Mouse (Mus musculus): Measurements from ENCODE around the gene Nfe2. TPM values are rescaled to one million over a fixed set of nuclear protein-coding genes. Genes with fewer than 3 reads are reported as not detected.

The Nfe2 gene
- 2.1 and 3.4 TPM in 2 replicates for polyA plus RNA-seq (2016; fragmentation: Nextera tagmentation; extraction: Ambion mirVana)

DNA sequence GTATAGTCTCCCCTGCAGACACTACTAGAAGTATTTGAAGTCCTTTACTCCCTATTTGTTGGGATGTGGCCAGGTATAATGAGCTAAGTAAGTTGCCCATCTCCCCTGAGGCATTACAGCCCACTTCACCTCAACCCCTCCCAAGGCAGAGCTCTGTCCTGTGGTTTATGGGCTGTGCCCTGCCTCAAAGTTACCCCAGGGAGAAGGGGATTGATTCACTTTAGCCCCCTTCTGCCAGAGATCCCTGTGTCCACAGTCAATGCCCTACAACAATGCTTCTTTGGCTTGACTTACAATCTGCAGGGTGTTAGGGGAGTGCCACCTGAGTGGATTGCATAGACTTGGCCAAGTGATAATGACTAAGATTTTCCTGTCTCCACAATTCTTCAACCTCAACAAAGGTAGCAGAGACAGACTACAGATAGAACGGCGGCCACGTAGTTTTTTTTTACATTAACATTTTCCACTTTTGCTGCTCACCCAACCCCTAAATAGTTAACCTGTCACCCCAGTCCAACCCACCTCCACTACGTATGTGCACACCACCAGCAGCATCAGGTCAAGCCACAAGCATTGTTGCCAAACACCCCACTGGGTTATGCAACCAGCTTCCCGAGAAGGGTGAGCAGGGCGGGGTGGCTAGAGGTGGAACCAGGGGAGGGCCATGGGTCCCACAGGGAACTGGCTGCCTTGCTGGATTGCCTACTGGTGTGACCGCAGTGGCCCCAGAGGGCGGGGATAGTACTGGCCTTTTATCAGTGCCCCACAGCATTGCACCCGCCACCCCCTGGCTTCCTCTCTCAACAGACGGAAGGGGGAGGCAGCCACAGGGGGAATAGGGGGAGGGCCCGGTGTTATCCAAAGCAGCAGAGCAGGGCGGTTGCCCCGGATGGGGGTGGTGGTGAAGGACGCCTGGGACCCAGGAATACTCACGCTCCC is at the start of gene Nfe2:
Nfe2 (minus strand) TSS at position 614 of the 939 bp plus-strand sequence.
- Histone ChIP-seq H3K4me3 (replicated peaks) (no peak within 1 kb of the TSS), H3K27me3 (peaks cover 29% of the 10 kb centered on the region), H3K27ac (no peak within 1 kb of the TSS), H3K4me1 (peaks cover 14% of the 10 kb centered on the region), H3K9me3 (no peaks in the 10 kb centered on the region), H3K9ac (no peak within 1 kb of the TSS), H3K4me2 (no peak within 1 kb of the TSS), H3K36me3 (replicated peaks) (no peaks in the 10 kb centered on the region)
- no peak; the same call in 1 of the 2 replicates for ATAC-seq (ENCODE audit: low FRiP score)
- 15% methylated on average over 15 of the region's 15 CpGs for WGBS

DNA sequence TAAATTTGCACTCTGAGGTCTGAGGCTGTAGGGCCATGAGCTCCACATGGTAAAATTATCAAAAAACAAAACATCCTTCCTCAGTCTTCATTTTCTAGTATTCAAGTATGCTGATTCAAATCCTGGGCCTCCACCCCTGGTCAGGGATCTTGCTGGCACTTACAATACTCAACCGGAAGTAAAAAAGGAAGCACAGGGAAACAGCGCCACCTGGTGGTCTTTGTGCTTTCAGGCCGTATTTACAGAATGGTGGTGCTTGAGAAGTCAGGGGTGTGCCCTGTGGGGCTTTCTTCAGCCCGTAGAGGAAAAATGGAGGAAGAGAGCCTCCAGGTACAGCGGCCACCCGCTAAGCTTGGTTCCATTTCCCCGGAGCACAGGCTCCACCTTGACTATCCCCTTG is 48.9 kb upstream of the Nfe2 start:
- H3K9ac ChIP-seq = no peak overlapping the region

GRCm38 (mm10) chr15:103305792-103306645 is 47.8 kb upstream of the Nfe2 start:
- Histone ChIP-seq H3K9ac (peak overlapping the region; percentile 65), H3K36me3 (replicated peaks) (no peaks in the 10 kb centered on the region), H3K27me3 (peaks cover 25% of the 10 kb centered on the region), H3K4me3 (replicated peaks) (peak overlapping the region; percentile 44), H3K4me2 (peak overlapping the region; percentile 73), H3K4me1 (peaks cover 63% of the 10 kb centered on the region), H3K27ac (peak overlapping the region; percentile 98), H3K9me3 (no peaks in the 10 kb centered on the region)
- 38% methylated on average over 8 of the region's 8 CpGs for WGBS
- no peak for ATAC-seq (ENCODE audit: low FRiP score)

More for the DNA sequence above, 48.9 kb upstream of the Nfe2 start:
- H3K4me2 ChIP-seq = peak overlapping the region; percentile 4; the same call in 1 of the 2 replicates
- peaks cover 52% of the 10 kb centered on the region for H3K4me1 ChIP-seq
- no peak for ATAC-seq (ENCODE audit: low FRiP score)
- H3K9me3 ChIP-seq = no peaks in the 10 kb centered on the region
- H3K27ac ChIP-seq = peak overlapping the region; percentile 66
- 1% methylated on average over 7 of the region's 7 CpGs for WGBS
- no peak overlapping the region for H3K4me3 ChIP-seq (replicated peaks)
- H3K36me3 ChIP-seq (replicated peaks) = no peaks in the 10 kb centered on the region
- H3K27me3 ChIP-seq = peaks cover 25% of the 10 kb centered on the region

DNA sequence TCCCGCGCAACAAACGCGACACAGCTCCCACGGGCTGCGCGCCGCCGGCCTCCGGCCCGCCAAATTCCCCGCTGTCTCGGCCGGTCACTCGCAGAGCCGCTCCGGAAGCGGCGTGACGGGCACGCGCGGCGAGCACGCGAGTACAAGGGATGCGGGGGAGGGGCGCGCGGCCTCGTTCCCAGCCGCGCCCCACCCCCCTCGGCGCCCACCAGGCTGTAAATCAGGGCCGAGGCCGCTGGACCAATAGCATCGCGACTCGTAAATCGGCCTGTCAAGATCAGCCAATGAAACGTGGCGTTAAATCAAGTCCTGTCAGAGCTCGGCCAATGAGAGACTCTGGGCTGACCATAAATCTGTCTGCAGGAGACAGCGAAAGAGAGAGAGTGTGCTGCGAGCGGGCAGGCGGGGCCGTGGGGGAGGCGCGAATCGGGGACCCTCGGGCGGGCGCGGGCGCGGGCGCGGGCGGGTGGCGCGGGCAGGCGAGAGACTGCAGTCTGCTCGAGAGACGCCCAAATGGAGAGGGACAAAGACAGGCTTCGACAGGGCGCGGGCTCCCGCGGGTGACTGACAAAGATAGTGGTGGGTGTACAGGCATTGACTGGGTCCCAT is 47.0 kb upstream of the Nfe2 start:
- H3K27ac ChIP-seq = peak overlapping the region; percentile 99
- peaks cover 72% of the 10 kb centered on the region for H3K4me1 ChIP-seq
- H3K9ac ChIP-seq = peak overlapping the region; percentile 81
- H3K36me3 ChIP-seq (replicated peaks) = no peaks in the 10 kb centered on the region
- peak; percentile 94 for ATAC-seq (ENCODE audit: low FRiP score)
- H3K4me3 ChIP-seq (replicated peaks) = peak overlapping the region; percentile 44
- WGBS = under 1% methylated on average over 69 of the region's 71 CpGs
- H3K4me2 ChIP-seq = peak overlapping the region; percentile 73
- peaks cover 23% of the 10 kb centered on the region for H3K27me3 ChIP-seq
- H3K9me3 ChIP-seq = no peaks in the 10 kb centered on the region

DNA sequence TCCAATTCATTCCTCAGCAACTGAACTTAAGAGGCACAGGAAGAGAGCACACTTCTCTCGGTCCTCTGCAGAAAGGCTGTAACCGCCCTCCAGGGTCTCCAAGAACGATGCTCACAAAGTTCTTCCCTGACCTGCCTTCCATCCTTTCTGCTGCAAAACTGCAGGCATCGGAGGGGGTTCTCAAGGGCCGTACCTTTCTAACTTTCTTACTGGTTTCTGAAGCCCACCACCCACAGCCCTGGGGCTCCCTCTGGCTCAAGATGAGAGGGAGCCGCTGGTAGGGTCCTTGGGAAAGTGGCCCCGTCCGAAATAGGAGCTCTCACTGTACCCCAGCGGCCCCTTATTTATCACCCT is 46.4 kb upstream of the Nfe2 start:
- H3K4me1 ChIP-seq = peaks cover 77% of the 10 kb centered on the region
- 2% methylated on average over 9 of the region's 9 CpGs for WGBS
- H3K9ac ChIP-seq = peak overlapping the region; percentile 81
- H3K9me3 ChIP-seq = no peaks in the 10 kb centered on the region
- H3K36me3 ChIP-seq (replicated peaks) = no peaks in the 10 kb centered on the region
- peak; percentile 4 for ATAC-seq (ENCODE audit: low FRiP score)
- peak overlapping the region; percentile 99 for H3K27ac ChIP-seq
- H3K27me3 ChIP-seq = peaks cover 18% of the 10 kb centered on the region
- peak overlapping the region; percentile 73 for H3K4me2 ChIP-seq
- peak overlapping the region; percentile 44 for H3K4me3 ChIP-seq (replicated peaks)

DNA sequence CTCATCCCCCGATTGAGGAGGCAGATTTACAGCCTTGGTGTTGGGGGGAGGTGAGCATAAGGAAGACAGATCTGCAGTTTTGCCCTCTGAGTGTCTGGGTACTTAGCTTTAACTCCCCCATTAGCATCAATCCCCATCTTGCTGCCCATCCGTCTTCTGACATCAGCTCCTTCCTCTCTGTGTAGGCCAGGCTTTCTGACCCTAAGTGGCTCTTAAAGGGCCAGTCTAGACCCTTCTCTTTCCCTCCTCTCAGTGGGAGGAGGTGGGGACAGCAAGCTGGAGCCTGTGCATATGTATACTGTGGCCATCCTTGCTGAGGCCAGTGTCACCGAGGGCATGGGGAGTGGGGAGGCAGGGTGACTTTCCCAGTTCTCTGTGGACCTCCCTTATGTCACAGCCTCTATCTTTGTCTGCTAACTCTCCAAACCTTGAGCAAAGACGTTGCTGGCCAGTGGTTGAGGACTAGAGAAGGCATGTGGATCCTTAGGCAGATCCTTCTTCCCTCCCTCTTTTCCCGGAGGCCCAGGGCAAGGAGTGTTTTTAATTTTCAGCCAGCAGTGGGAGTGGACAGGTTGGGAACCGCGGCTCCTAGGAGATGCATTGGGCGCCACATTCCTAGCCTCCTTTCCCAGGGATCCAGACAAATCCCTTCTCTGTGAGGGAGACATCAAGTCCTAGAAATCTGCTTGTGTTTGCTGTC is 45.9 kb upstream of the Nfe2 start:
- peaks cover 82% of the 10 kb centered on the region for H3K4me1 ChIP-seq
- H3K4me3 ChIP-seq (replicated peaks) = peak overlapping the region; percentile 44
- peak overlapping the region; percentile 99 for H3K27ac ChIP-seq
- H3K36me3 ChIP-seq (replicated peaks) = no peaks in the 10 kb centered on the region
- H3K27me3 ChIP-seq = peaks cover 13% of the 10 kb centered on the region
- 13% methylated on average over 8 of the region's 8 CpGs for WGBS
- ATAC-seq (ENCODE audit: low FRiP score) = no peak
- H3K9me3 ChIP-seq = no peaks in the 10 kb centered on the region
- peak overlapping the region; percentile 81 for H3K9ac ChIP-seq
- H3K4me2 ChIP-seq = peak overlapping the region; percentile 73

DNA sequence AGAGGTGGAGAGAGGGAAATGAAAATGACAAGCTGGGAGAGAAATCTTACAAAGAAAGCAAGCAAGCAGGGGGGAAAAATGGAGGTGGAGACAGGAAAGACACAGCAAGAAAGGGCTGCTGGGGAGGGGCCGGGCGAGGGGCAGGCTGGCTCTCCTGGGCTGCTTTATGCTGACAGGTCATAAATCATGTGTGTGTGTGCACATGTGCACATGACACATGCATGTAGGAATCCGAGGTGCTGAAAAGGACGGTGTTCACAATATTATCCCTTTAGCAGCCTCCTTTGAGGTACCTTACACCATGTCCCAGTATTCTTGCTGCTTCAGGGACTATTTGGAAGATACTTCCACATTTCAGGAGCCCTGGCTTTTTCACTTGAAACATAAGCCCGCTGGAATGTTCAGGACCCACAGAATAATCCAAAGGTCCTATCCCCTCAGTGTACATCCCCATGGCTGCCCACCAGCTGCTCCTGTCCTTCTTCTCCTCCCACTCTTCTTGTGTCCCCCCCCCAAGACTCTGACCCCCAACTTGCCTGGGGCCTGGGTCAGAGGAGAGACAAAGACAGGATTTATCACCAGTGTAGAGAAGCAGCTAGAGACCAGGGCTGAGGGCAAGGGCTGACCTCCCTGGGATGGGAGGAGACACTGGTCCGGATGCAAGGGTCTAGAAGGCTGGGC is 44.3 kb upstream of the Nfe2 start:
- ATAC-seq (ENCODE audit: low FRiP score) = no peak
- H3K4me3 ChIP-seq (replicated peaks) = no peak overlapping the region
- peaks cover 90% of the 10 kb centered on the region for H3K4me1 ChIP-seq
- 50% methylated on average over 6 of the region's 6 CpGs for WGBS
- H3K27me3 ChIP-seq = no peaks in the 10 kb centered on the region
- H3K36me3 ChIP-seq (replicated peaks) = peaks cover 6% of the 10 kb centered on the region; the same call in 1 of the 2 replicates
- H3K27ac ChIP-seq = peak overlapping the region; percentile 99
- H3K4me2 ChIP-seq = no peak overlapping the region
- 0 out of 2 replicates have a peak overlapping the region, but pooled peaks have one; percentile 48 for H3K9ac ChIP-seq
- H3K9me3 ChIP-seq = no peaks in the 10 kb centered on the region

DNA sequence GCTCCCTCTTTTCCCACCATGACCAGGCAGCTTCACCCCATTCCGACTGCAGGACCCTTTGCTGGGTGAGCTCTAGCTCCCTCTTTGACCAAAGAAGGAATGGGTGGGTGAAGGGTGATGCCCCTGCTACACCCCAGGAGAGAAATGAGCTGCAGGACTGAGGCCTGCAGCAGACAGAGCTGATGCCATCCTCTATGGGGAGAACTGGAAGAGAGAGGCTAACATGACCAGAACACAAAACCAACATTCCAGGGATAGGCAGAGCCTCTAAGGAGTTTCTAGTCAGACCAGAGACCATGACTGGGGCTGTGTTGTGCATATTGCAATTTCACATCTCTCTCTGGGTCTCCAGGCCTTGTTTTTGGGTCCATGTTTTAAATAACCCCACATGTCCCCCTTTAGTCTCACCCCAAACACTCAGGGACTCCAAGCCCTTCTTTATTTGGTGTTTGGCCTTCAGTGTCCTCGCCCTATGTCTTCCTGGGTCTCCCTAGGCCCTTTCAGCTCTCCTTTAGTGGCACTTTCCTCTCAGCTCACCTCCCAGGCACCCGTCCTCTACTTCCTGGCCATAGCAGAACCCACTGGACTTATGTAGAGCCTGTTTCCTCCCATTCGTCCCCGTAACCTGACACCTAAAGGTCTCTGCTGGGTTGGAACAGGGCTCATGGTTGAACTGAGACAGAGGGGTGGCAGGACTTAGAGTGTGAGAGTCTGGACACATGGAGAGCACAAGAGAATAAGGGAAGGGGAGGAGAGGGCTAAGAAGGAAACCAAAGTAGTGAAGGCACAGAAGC is 43.5 kb upstream of the Nfe2 start:
- H3K4me2 ChIP-seq = peak overlapping the region; percentile 50; the same call in 1 of the 2 replicates
- ATAC-seq (ENCODE audit: low FRiP score) = no peak
- H3K27ac ChIP-seq = peak overlapping the region; percentile 99
- H3K4me3 ChIP-seq (replicated peaks) = no peak overlapping the region
- no peaks in the 10 kb centered on the region for H3K27me3 ChIP-seq
- peak overlapping the region; percentile 48; the same call in 1 of the 2 replicates for H3K9ac ChIP-seq
- peaks cover 11% of the 10 kb centered on the region; the same call in 1 of the 2 replicates for H3K36me3 ChIP-seq (replicated peaks)
- no peaks in the 10 kb centered on the region for H3K9me3 ChIP-seq
- 25% methylated on average over 5 of the region's 5 CpGs for WGBS
- peaks cover 92% of the 10 kb centered on the region for H3K4me1 ChIP-seq

GRCm38 (mm10) chr15:103301046-103301445 is 42.8 kb upstream of the Nfe2 start:
- Histone ChIP-seq H3K4me2 (peak overlapping the region; percentile 50), H3K27me3 (no peaks in the 10 kb centered on the region), H3K36me3 (replicated peaks) (peaks cover 11% of the 10 kb centered on the region; the same call in 1 of the 2 replicates), H3K9me3 (no peaks in the 10 kb centered on the region), H3K9ac (peak overlapping the region; percentile 48), H3K4me1 (peaks cover 94% of the 10 kb centered on the region), H3K4me3 (replicated peaks) (no peak overlapping the region), H3K27ac (peak overlapping the region; percentile 99)
- WGBS = 30% methylated on average over 2 of the region's 2 CpGs
- ATAC-seq (ENCODE audit: low FRiP score) = no peak

- peak overlapping the region; percentile 99 for H3K27ac ChIP-seq
- peak; percentile 12; the same call in 1 of the 2 replicates for ATAC-seq (ENCODE audit: low FRiP score)
- H3K4me3 ChIP-seq (replicated peaks) = peak overlapping the region; percentile 26; the same call in 1 of the 2 replicates
- peak overlapping the region; percentile 50 for H3K4me2 ChIP-seq
- H3K4me1 ChIP-seq = peaks cover 94% of the 10 kb centered on the region
- peaks cover 11% of the 10 kb centered on the region; the same call in 1 of the 2 replicates for H3K36me3 ChIP-seq (replicated peaks)
- H3K9me3 ChIP-seq = no peaks in the 10 kb centered on the region
- no peaks in the 10 kb centered on the region for H3K27me3 ChIP-seq
- peak overlapping the region; percentile 48 for H3K9ac ChIP-seq
- 3% methylated on average over 2 of the region's 2 CpGs for WGBS
Observed at GRCm38 (mm10) chr15:103300560-103300959, 42.4 kb upstream of the Nfe2 start.
